Mouse (Mus musculus): ENCODE measurements around the gene P2rx5.

P2rx5 gene

GRCm38 (mm10) chr11:73176186-73176585 is 16.0 kb downstream of the P2rx5 start:
- DNase-seq (ENCODE audit: low spot score) = no peak

- peak; percentile 89 for DNase-seq (ENCODE audit: low spot score)
Observed at GRCm38 (mm10) chr11:73176608-73177508, 16.6 kb downstream of the P2rx5 start, which contains the start of the genes Emc6 and Tax1bp3. Gene Emc6 (minus strand): TSS chr11:73177037. Gene Tax1bp3 (plus strand): TSS chr11:73177083.

GRCm38 (mm10) chr11:73177509-73177875 is 17.3 kb downstream of the P2rx5 start:
- peak; percentile 65 for DNase-seq (ENCODE audit: low spot score)

GRCm38 (mm10) chr11:73177895-73178294 is 17.7 kb downstream of the P2rx5 start:
- no peak for DNase-seq (ENCODE audit: low spot score)

GRCm38 (mm10) chr11:73185872-73186615 is 25.8 kb downstream of the P2rx5 start:
- no peak for DNase-seq (ENCODE audit: low spot score)

GRCm38 (mm10) chr11:73187231-73187630 is 27.0 kb downstream of the P2rx5 start:
- DNase-seq (ENCODE audit: low spot score) = no peak

GRCm38 (mm10) chr11:73193047-73193446 is 32.8 kb downstream of the P2rx5 start:
- no peak for DNase-seq (ENCODE audit: low spot score)

GRCm38 (mm10) chr11:73194444-73194843 is 34.2 kb downstream of the P2rx5 start:
- DNase-seq (ENCODE audit: low spot score) = no peak

GRCm38 (mm10) chr11:73198190-73198589 is 38.0 kb downstream of the P2rx5 start:
- DNase-seq (ENCODE audit: low spot score) = no peak

GRCm38 (mm10) chr11:73198603-73199229 is 38.5 kb downstream of the P2rx5 start, which contains the start of gene Ctns:
Gene Ctns (minus strand): TSS chr11:73199042.
- DNase-seq (ENCODE audit: low spot score) = no peak

- peak; percentile 77 for DNase-seq (ENCODE audit: low spot score)
Observed at GRCm38 (mm10) chr11:73199230-73199712, 39.0 kb downstream of the P2rx5 start, which contains the start of gene Shpk. Gene Shpk (plus strand): TSS chr11:73199460.

GRCm38 (mm10) chr11:73199879-73200278 is 39.7 kb downstream of the P2rx5 start:
- DNase-seq (ENCODE audit: low spot score) = no peak

GRCm38 (mm10) chr11:73201021-73201420 is 40.8 kb downstream of the P2rx5 start:
- no peak for DNase-seq (ENCODE audit: low spot score)

GRCm38 (mm10) chr11:73201597-73201996 is 41.4 kb downstream of the P2rx5 start:
- DNase-seq (ENCODE audit: low spot score) = no peak

- no peak for DNase-seq (ENCODE audit: low spot score)
Observed at GRCm38 (mm10) chr11:73203895-73204294, 43.7 kb downstream of the P2rx5 start.

- DNase-seq (ENCODE audit: low spot score) = no peak
Observed at GRCm38 (mm10) chr11:73205194-73205593, 45.0 kb downstream of the P2rx5 start.

- DNase-seq (ENCODE audit: low spot score) = no peak
Observed at GRCm38 (mm10) chr11:73207621-73208020, 47.4 kb downstream of the P2rx5 start.

- no peak for DNase-seq (ENCODE audit: low spot score)
Observed at GRCm38 (mm10) chr11:73213956-73214355, 53.7 kb downstream of the P2rx5 start.

- DNase-seq (ENCODE audit: low spot score) = no peak
Observed at GRCm38 (mm10) chr11:73219671-73220070, 59.5 kb downstream of the P2rx5 start.

- DNase-seq (ENCODE audit: low spot score) = no peak
Observed at GRCm38 (mm10) chr11:73220651-73221050, 60.4 kb downstream of the P2rx5 start.

All from ovary, postnatal 10 days (tissue).